Mouse (Mus musculus): Measurements from ENCODE around the gene Mas1. TPM values are rescaled to one million over a fixed set of nuclear protein-coding genes. Genes with fewer than 3 reads are reported as not detected.

Mas1 gene
- polyA plus RNA-seq, 1 experiment = not detected

- Histone ChIP-seq H3K27ac (ENCODE audit: insufficient read depth, low read depth, low read length) (no peak overlapping the region), H3K4me3 (ENCODE audit: low read depth, low read length) (no peak overlapping the region), H3K36me3 (ENCODE audit: control insufficient read depth, insufficient read depth, low read length) (no peaks in the 10 kb centered on the region), H3K27me3 (ENCODE audit: control insufficient read depth, insufficient read depth, low read length) (no peaks in the 10 kb centered on the region), H3K4me1 (ENCODE audit: control insufficient read depth, insufficient read depth, insufficient read length, low read length) (no peaks in the 10 kb centered on the region)
- WGBS = 38% methylated on average over 3 of the region's 3 CpGs
- no peak for TF ChIP-seq CTCF (IDR thresholded peaks at IDR 0.05; ENCODE audit: extremely low read depth, insufficient read length, insufficient replicate concordance, low read depth, low read length)
- TF ChIP-seq POLR2A (IDR thresholded peaks at IDR 0.05; ENCODE audit: low read depth, low read length) = no peak
Measured at GRCm38 (mm10) chr17:12857395-12857794, 10.5 kb downstream of the Mas1 start.

GRCm38 (mm10) chr17:12854386-12854785, 13.6 kb downstream of the Mas1 start:
- Histone ChIP-seq H3K4me1 (ENCODE audit: control insufficient read depth, insufficient read depth, insufficient read length, low read length) (no peaks in the 10 kb centered on the region), H3K36me3 (ENCODE audit: control insufficient read depth, insufficient read depth, low read length) (no peaks in the 10 kb centered on the region), H3K27me3 (ENCODE audit: control insufficient read depth, insufficient read depth, low read length) (no peaks in the 10 kb centered on the region), H3K27ac (ENCODE audit: insufficient read depth, low read depth, low read length) (no peak overlapping the region), H3K4me3 (ENCODE audit: low read depth, low read length) (no peak overlapping the region)
- TF ChIP-seq POLR2A (IDR thresholded peaks at IDR 0.05; ENCODE audit: low read depth, low read length) (no peak), CTCF (IDR thresholded peaks at IDR 0.05; ENCODE audit: extremely low read depth, insufficient read length, insufficient replicate concordance, low read depth, low read length) (no peak)
- 87% methylated on average over 11 of the region's 11 CpGs for WGBS

- H3K27me3 ChIP-seq (ENCODE audit: control insufficient read depth, insufficient read depth, low read length) = no peaks in the 10 kb centered on the region
- 72% methylated on average over 2 of the region's 2 CpGs for WGBS
- no peaks in the 10 kb centered on the region for H3K36me3 ChIP-seq (ENCODE audit: control insufficient read depth, insufficient read depth, low read length)
- TF ChIP-seq POLR2A (IDR thresholded peaks at IDR 0.05; ENCODE audit: low read depth, low read length) = no peak
- no peak for TF ChIP-seq CTCF (IDR thresholded peaks at IDR 0.05; ENCODE audit: extremely low read depth, insufficient read length, insufficient replicate concordance, low read depth, low read length)
- H3K4me3 ChIP-seq (ENCODE audit: low read depth, low read length) = no peak overlapping the region
- no peak overlapping the region for H3K27ac ChIP-seq (ENCODE audit: insufficient read depth, low read depth, low read length)
- no peaks in the 10 kb centered on the region for H3K4me1 ChIP-seq (ENCODE audit: control insufficient read depth, insufficient read depth, insufficient read length, low read length)
Measured at GRCm38 (mm10) chr17:12853821-12854220, 14.1 kb downstream of the Mas1 start.

- no peaks in the 10 kb centered on the region for H3K4me1 ChIP-seq (ENCODE audit: control insufficient read depth, insufficient read depth, insufficient read length, low read length)
- 83% methylated on average over 11 of the region's 11 CpGs for WGBS
- H3K27ac ChIP-seq (ENCODE audit: insufficient read depth, low read depth, low read length) = no peak overlapping the region
- no peaks in the 10 kb centered on the region for H3K36me3 ChIP-seq (ENCODE audit: control insufficient read depth, insufficient read depth, low read length)
- H3K4me3 ChIP-seq (ENCODE audit: low read depth, low read length) = no peak overlapping the region
- no peaks in the 10 kb centered on the region for H3K27me3 ChIP-seq (ENCODE audit: control insufficient read depth, insufficient read depth, low read length)
- TF ChIP-seq CTCF (IDR thresholded peaks at IDR 0.05; ENCODE audit: extremely low read depth, insufficient read length, insufficient replicate concordance, low read depth, low read length) (no peak), POLR2A (IDR thresholded peaks at IDR 0.05; ENCODE audit: low read depth, low read length) (no peak)
Measured at GRCm38 (mm10) chr17:12851689-12852088, 16.3 kb downstream of the Mas1 start.

- Histone ChIP-seq H3K36me3 (ENCODE audit: control insufficient read depth, insufficient read depth, low read length) (no peaks in the 10 kb centered on the region), H3K4me1 (ENCODE audit: control insufficient read depth, insufficient read depth, insufficient read length, low read length) (no peaks in the 10 kb centered on the region), H3K27me3 (ENCODE audit: control insufficient read depth, insufficient read depth, low read length) (no peaks in the 10 kb centered on the region), H3K4me3 (ENCODE audit: low read depth, low read length) (no peak overlapping the region), H3K27ac (ENCODE audit: insufficient read depth, low read depth, low read length) (no peak overlapping the region)
- TF ChIP-seq POLR2A (IDR thresholded peaks at IDR 0.05; ENCODE audit: low read depth, low read length) = no peak
- no peak for TF ChIP-seq CTCF (IDR thresholded peaks at IDR 0.05; ENCODE audit: extremely low read depth, insufficient read length, insufficient replicate concordance, low read depth, low read length)
- 84% methylated on average over 8 of the region's 8 CpGs for WGBS
Measured at GRCm38 (mm10) chr17:12849778-12850382, 18.1 kb downstream of the Mas1 start.

- Histone ChIP-seq H3K27me3 (ENCODE audit: control insufficient read depth, insufficient read depth, low read length) (no peaks in the 10 kb centered on the region), H3K4me3 (ENCODE audit: low read depth, low read length) (no peak overlapping the region), H3K36me3 (ENCODE audit: control insufficient read depth, insufficient read depth, low read length) (no peaks in the 10 kb centered on the region), H3K27ac (ENCODE audit: insufficient read depth, low read depth, low read length) (no peak overlapping the region), H3K4me1 (ENCODE audit: control insufficient read depth, insufficient read depth, insufficient read length, low read length) (no peaks in the 10 kb centered on the region)
- no peak for TF ChIP-seq CTCF (IDR thresholded peaks at IDR 0.05; ENCODE audit: extremely low read depth, insufficient read length, insufficient replicate concordance, low read depth, low read length)
- TF ChIP-seq POLR2A (IDR thresholded peaks at IDR 0.05; ENCODE audit: low read depth, low read length) = no peak
- 57% methylated on average over 4 of the region's 4 CpGs for WGBS
Measured at GRCm38 (mm10) chr17:12847736-12848135, 20.2 kb downstream of the Mas1 start.

- Histone ChIP-seq H3K27ac (ENCODE audit: insufficient read depth, low read depth, low read length) (no peak overlapping the region), H3K4me3 (ENCODE audit: low read depth, low read length) (no peak overlapping the region), H3K4me1 (ENCODE audit: control insufficient read depth, insufficient read depth, insufficient read length, low read length) (no peaks in the 10 kb centered on the region), H3K27me3 (ENCODE audit: control insufficient read depth, insufficient read depth, low read length) (no peaks in the 10 kb centered on the region), H3K36me3 (ENCODE audit: control insufficient read depth, insufficient read depth, low read length) (no peaks in the 10 kb centered on the region)
- TF ChIP-seq POLR2A (IDR thresholded peaks at IDR 0.05; ENCODE audit: low read depth, low read length) (no peak), CTCF (IDR thresholded peaks at IDR 0.05; ENCODE audit: extremely low read depth, insufficient read length, insufficient replicate concordance, low read depth, low read length) (no peak)
- WGBS = 55% methylated on average over 5 of the region's 5 CpGs
Measured at GRCm38 (mm10) chr17:12846474-12846873, 21.5 kb downstream of the Mas1 start.
